Mouse (Mus musculus): ENCODE data around the gene Efna2.

Gene Efna2

GRCm38 (mm10) chr10:80140666-80141035, 38.6 kb upstream of the Efna2 start, which contains the start of gene Cbarp:
Gene Cbarp (minus strand): TSS chr10:80140835.
- H3K4me1 ChIP-seq (replicated peaks; ENCODE audit: low read depth, low read length): peaks cover 81% of the 10 kb centered on the region
- TF ChIP-seq CTCF (conservative IDR thresholded peaks at IDR 0.05; ENCODE audit: low read length) (no peak), POU5F1 (IDR thresholded peaks at IDR 0.05; ENCODE audit: borderline replicate concordance, low read length) (no peak), NANOG (IDR thresholded peaks at IDR 0.05; ENCODE audit: borderline replicate concordance, low read length) (no peak)
- peak within 1 kb of the TSS; percentile 96 for H3K4me3 ChIP-seq (replicated peaks; ENCODE audit: low read length)
- H3K36me3 ChIP-seq (ENCODE audit: insufficient read depth, low read length): peaks cover 37% of the 10 kb centered on the region
- no peaks in the 10 kb centered on the region; the same call in 1 of the 2 replicates for H3K27me3 ChIP-seq (ENCODE audit: insufficient read depth, low read length)
- no peaks in the 10 kb centered on the region for H3K9me3 ChIP-seq (ENCODE audit: low read length)

- Histone ChIP-seq H3K4me1 (replicated peaks; ENCODE audit: low read depth, low read length) (peaks cover 81% of the 10 kb centered on the region), H3K9me3 (ENCODE audit: low read length) (no peaks in the 10 kb centered on the region), H3K36me3 (ENCODE audit: insufficient read depth, low read length) (peaks cover 37% of the 10 kb centered on the region), H3K27me3 (ENCODE audit: insufficient read depth, low read length) (no peaks in the 10 kb centered on the region; the same call in 1 of the 2 replicates), H3K4me3 (replicated peaks; ENCODE audit: low read length) (peak overlapping the region; percentile 96)
- no peak for TF ChIP-seq NANOG (IDR thresholded peaks at IDR 0.05; ENCODE audit: borderline replicate concordance, low read length)
- TF ChIP-seq CTCF (conservative IDR thresholded peaks at IDR 0.05; ENCODE audit: low read length): no peak
- TF ChIP-seq POU5F1 (IDR thresholded peaks at IDR 0.05; ENCODE audit: borderline replicate concordance, low read length): no peak
Measured at GRCm38 (mm10) chr10:80141243-80141642, 38.0 kb upstream of the Efna2 start.

GRCm38 (mm10) chr10:80141786-80142529, 37.3 kb upstream of the Efna2 start:
- TF ChIP-seq CTCF (conservative IDR thresholded peaks at IDR 0.05; ENCODE audit: low read length) (no peak), NANOG (IDR thresholded peaks at IDR 0.05; ENCODE audit: borderline replicate concordance, low read length) (no peak), POU5F1 (IDR thresholded peaks at IDR 0.05; ENCODE audit: borderline replicate concordance, low read length) (no peak)
- Histone ChIP-seq H3K27me3 (ENCODE audit: insufficient read depth, low read length) (no peaks in the 10 kb centered on the region; the same call in 1 of the 2 replicates), H3K4me3 (replicated peaks; ENCODE audit: low read length) (peak overlapping the region; percentile 96), H3K4me1 (replicated peaks; ENCODE audit: low read depth, low read length) (peaks cover 83% of the 10 kb centered on the region), H3K36me3 (ENCODE audit: insufficient read depth, low read length) (peaks cover 43% of the 10 kb centered on the region), H3K9me3 (ENCODE audit: low read length) (no peaks in the 10 kb centered on the region)

GRCm38 (mm10) chr10:80142530-80142925, 36.8 kb upstream of the Efna2 start:
- TF ChIP-seq POU5F1 (IDR thresholded peaks at IDR 0.05; ENCODE audit: borderline replicate concordance, low read length) (no peak), NANOG (IDR thresholded peaks at IDR 0.05; ENCODE audit: borderline replicate concordance, low read length) (no peak), CTCF (conservative IDR thresholded peaks at IDR 0.05; ENCODE audit: low read length) (no peak)

GRCm38 (mm10) chr10:80143664-80144063, 35.6 kb upstream of the Efna2 start:
- TF ChIP-seq CTCF (conservative IDR thresholded peaks at IDR 0.05; ENCODE audit: low read length) (no peak), NANOG (IDR thresholded peaks at IDR 0.05; ENCODE audit: borderline replicate concordance, low read length) (no peak), POU5F1 (IDR thresholded peaks at IDR 0.05; ENCODE audit: borderline replicate concordance, low read length) (no peak)
- H3K4me1 ChIP-seq (replicated peaks; ENCODE audit: low read depth, low read length): peaks cover 77% of the 10 kb centered on the region
- H3K36me3 ChIP-seq (ENCODE audit: insufficient read depth, low read length): peaks cover 50% of the 10 kb centered on the region

More at GRCm38 (mm10) chr10:80142530-80142925, 36.8 kb upstream of the Efna2 start:
- Histone ChIP-seq H3K4me3 (replicated peaks; ENCODE audit: low read length) (peak overlapping the region; percentile 96), H3K4me1 (replicated peaks; ENCODE audit: low read depth, low read length) (peaks cover 83% of the 10 kb centered on the region), H3K36me3 (ENCODE audit: insufficient read depth, low read length) (peaks cover 49% of the 10 kb centered on the region), H3K27me3 (ENCODE audit: insufficient read depth, low read length) (no peaks in the 10 kb centered on the region), H3K9me3 (ENCODE audit: low read length) (no peaks in the 10 kb centered on the region)

GRCm38 (mm10) chr10:80144159-80144558, 35.1 kb upstream of the Efna2 start:
- Histone ChIP-seq H3K9me3 (ENCODE audit: low read length) (no peaks in the 10 kb centered on the region), H3K4me1 (replicated peaks; ENCODE audit: low read depth, low read length) (peaks cover 77% of the 10 kb centered on the region)

More at GRCm38 (mm10) chr10:80143664-80144063, 35.6 kb upstream of the Efna2 start:
- Histone ChIP-seq H3K9me3 (ENCODE audit: low read length) (no peaks in the 10 kb centered on the region), H3K4me3 (replicated peaks; ENCODE audit: low read length) (0 out of 2 replicates have a peak overlapping the region, but pooled peaks have one; percentile 96), H3K27me3 (ENCODE audit: insufficient read depth, low read length) (no peaks in the 10 kb centered on the region)

GRCm38 (mm10) chr10:80144864-80145838, 34.1 kb upstream of the Efna2 start:
- peaks cover 68% of the 10 kb centered on the region for H3K4me1 ChIP-seq (replicated peaks; ENCODE audit: low read depth, low read length)
- no peak for TF ChIP-seq NANOG (IDR thresholded peaks at IDR 0.05; ENCODE audit: borderline replicate concordance, low read length)
- peak; percentile 50 for TF ChIP-seq CTCF (conservative IDR thresholded peaks at IDR 0.05; ENCODE audit: low read length)
- H3K9me3 ChIP-seq (ENCODE audit: low read length): no peaks in the 10 kb centered on the region
- peak overlapping the region; percentile 90 for H3K4me3 ChIP-seq (replicated peaks; ENCODE audit: low read length)
- H3K36me3 ChIP-seq (ENCODE audit: insufficient read depth, low read length): peaks cover 50% of the 10 kb centered on the region
- H3K27me3 ChIP-seq (ENCODE audit: insufficient read depth, low read length): no peaks in the 10 kb centered on the region

More at GRCm38 (mm10) chr10:80144159-80144558, 35.1 kb upstream of the Efna2 start:
- H3K27me3 ChIP-seq (ENCODE audit: insufficient read depth, low read length): no peaks in the 10 kb centered on the region
- 0 out of 2 replicates have a peak overlapping the region, but pooled peaks have one; percentile 90 for H3K4me3 ChIP-seq (replicated peaks; ENCODE audit: low read length)
- peaks cover 50% of the 10 kb centered on the region for H3K36me3 ChIP-seq (ENCODE audit: insufficient read depth, low read length)
- TF ChIP-seq POU5F1 (IDR thresholded peaks at IDR 0.05; ENCODE audit: borderline replicate concordance, low read length): no peak
- no peak for TF ChIP-seq CTCF (conservative IDR thresholded peaks at IDR 0.05; ENCODE audit: low read length)
- no peak for TF ChIP-seq NANOG (IDR thresholded peaks at IDR 0.05; ENCODE audit: borderline replicate concordance, low read length)

GRCm38 (mm10) chr10:80145896-80146295, 33.4 kb upstream of the Efna2 start:
- Histone ChIP-seq H3K4me1 (replicated peaks; ENCODE audit: low read depth, low read length) (peaks cover 61% of the 10 kb centered on the region), H3K27me3 (ENCODE audit: insufficient read depth, low read length) (no peaks in the 10 kb centered on the region), H3K36me3 (ENCODE audit: insufficient read depth, low read length) (peaks cover 50% of the 10 kb centered on the region), H3K4me3 (replicated peaks; ENCODE audit: low read length) (peak overlapping the region; percentile 90), H3K9me3 (ENCODE audit: low read length) (no peaks in the 10 kb centered on the region)
- TF ChIP-seq POU5F1 (IDR thresholded peaks at IDR 0.05; ENCODE audit: borderline replicate concordance, low read length): no peak
- TF ChIP-seq CTCF (conservative IDR thresholded peaks at IDR 0.05; ENCODE audit: low read length): no peak
- TF ChIP-seq NANOG (IDR thresholded peaks at IDR 0.05; ENCODE audit: borderline replicate concordance, low read length): no peak
